Mouse (Mus musculus) liver, embryonic 14.5 days (tissue): Measurements from ENCODE around the gene Ergic2.

Experiments used
- CTCF ChIP-seq: IDR thresholded peaks from 2 replicates; pipeline ENCODE4 v1.5.1; 2016; ENCODE audit warnings: antibody characterized with exemption, low read depth, control low read depth
- EP300 ChIP-seq: IDR thresholded peaks from 2 replicates; pipeline ENCODE4 v1.6.1; 2016; ENCODE audit warnings: antibody characterized with exemption, low read depth

- TF ChIP-seq CTCF: no peak
- TF ChIP-seq EP300: no peak
These were observed 29.5 kb upstream of the Ergic2 start for GRCm38 (mm10) chr6:148241685-148242084.
